Mouse (Mus musculus) right cerebral cortex, postnatal 10 days (tissue): ENCODE results near the gene Grip2.

ENCODE experiments used
- DNase-seq, 2 experiments: peaks; one replicate each; pipeline ENCODE4 v3.0.0; 2021; ENCODE audit warnings: low spot score in 2 of 2

The Grip2 gene

DNA sequence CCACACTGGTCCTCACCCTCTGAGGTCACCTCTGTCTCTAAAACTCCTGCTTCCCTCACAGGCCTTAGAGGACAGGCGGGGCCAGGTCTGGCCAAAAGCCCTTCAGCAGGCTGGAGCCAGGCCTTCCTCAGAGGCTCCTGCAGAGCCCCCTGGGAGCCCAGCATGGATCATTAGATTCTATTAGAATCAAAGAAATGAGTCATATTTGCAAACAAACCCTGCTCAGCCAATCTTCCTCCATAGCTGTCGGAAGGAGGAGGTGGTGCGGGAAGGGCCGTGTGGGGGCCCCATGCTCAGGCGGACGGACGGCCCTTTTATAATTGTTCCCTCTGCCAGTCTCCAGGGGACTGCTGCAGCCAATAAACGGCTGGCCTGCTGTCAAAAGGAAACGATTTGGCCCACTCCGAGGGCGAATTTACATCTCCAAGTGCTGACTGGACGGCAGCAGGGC lies 97.3 kb downstream of the Grip2 start:
- peak; percentile 83 to 84 for DNase-seq

DNA sequence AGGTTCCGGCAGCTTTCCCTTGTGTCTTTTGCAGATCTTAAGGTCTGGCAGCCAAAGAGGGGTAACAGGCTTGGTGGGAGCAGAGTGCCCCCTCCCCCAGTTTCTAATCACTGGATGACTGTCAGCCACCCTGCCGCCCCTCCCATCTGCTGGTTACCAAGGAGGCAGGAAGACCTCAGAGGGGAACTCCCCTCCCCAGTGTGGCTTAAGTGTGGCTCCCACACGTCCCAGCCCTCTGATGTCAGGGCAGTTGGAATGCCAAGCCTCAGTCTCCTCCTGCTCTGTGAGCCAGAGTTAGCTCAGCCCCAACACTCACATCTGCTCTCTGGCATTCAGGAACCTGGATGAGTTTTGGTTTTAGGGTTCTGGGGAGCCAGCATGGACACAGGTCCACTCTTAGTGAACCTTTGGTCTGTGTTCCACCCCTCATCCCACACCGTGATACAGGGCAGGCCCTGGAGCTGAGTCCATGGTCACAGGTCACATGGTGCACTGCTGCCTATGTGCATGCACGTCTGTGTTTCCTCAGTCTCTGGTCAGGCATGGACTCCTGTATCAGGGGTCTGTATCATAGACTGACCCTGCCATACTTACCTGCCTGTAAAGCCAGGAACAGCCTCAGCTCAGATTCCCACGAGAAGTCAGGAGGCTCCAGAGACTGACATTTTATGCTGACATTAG lies 98.0 kb downstream of the Grip2 start:
- no peak for DNase-seq

- no peak for DNase-seq
Observed at GRCm38 (mm10) chr6:91727361-91727760, 99.7 kb downstream of the Grip2 start.

- DNase-seq = no peak
Observed at GRCm38 (mm10) chr6:91721215-91721701, 105.8 kb downstream of the Grip2 start.

DNA sequence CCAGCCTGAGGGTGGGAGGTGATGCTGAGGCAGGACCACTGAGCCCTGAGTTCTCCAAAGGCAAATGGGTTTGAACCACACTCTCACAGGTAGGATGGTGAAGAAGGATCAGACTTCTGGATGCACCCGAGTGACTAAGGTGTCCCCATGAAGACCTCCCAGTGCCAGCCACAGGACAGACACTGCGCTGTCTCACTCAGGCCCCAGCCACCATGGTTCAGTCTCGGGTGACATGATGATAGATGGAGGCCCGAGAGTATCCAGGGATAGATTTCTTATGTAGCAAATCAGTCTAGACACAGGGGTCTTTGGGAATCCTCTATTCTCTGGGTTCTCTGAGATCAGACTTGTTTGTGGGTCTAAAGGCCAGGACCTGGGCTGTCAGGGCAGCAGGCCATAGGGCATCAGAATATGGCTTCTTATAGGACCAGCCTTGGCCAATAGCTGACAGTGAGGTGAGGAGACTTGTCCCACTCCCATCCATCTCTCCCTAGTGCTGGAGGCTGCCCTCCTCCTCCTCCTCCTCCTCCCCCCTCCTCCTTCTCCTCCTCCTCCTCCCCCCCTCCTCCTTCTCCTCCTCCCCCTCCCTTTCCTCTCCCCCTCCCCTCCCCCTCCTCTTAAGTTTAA lies 106.3 kb downstream of the Grip2 start:
- no peak for DNase-seq

DNA sequence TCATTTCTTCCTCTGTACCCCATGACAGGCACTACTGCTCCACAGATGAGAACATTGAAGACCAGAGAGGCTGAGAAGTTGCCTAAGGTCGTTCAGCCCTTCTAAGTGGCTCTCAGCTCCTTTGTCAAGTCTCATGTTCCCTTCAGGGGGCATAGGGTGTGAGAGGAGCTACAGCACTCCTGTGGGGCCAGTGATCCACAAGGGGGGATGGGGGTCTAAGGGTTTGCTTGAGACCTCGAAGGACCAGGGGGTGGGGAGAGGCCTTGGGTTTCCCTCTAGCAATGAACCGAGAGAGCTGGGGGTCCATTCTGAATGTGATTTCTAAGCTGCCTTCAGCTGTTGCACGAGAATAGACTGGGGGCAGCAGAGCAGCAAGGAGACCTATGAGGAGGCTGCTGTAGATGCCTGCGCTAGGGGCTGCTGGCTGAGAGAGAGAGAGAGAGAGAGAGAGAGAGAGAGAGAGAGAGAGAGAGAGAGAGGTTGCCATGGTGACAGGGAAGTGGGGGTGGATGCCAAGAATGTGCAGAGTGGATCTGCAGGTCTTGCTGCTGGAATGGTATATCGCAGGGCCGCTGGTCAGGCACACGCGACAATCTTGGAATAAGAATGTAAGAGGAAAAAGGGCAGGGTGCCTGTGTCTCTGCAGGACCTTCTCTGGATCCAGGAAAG lies 107.1 kb downstream of the Grip2 start:
- peak; percentile 83 to 86 for DNase-seq

GRCm38 (mm10) chr6:91719042-91719747 lies 107.9 kb downstream of the Grip2 start:
- DNase-seq = peak; percentile 82 to 88

DNA sequence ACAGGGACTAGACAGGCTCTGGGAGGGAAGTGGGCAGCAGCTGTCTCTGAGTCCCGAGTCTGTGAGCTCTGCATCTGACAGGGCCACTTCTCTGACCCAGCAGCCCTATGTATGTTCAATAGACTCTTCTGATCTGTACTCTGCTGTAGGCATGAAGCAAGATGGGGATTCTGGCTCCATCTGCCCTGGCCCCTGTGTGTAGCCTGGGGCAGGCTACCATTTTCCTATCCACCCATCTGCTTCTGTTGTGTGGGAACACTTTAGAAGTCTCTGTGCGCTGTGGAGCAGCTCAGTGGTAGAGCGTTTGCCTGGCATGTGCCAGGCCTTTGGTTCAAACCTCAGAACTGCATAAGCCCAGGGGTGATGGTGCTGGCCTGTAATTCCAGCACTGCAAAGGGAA lies 108.4 kb downstream of the Grip2 start:
- no peak for DNase-seq

GRCm38 (mm10) chr6:91718067-91718466 lies 109.0 kb downstream of the Grip2 start:
- DNase-seq = no peak

GRCm38 (mm10) chr6:91715988-91716810 lies 110.9 kb downstream of the Grip2 start:
- DNase-seq = no peak

DNA sequence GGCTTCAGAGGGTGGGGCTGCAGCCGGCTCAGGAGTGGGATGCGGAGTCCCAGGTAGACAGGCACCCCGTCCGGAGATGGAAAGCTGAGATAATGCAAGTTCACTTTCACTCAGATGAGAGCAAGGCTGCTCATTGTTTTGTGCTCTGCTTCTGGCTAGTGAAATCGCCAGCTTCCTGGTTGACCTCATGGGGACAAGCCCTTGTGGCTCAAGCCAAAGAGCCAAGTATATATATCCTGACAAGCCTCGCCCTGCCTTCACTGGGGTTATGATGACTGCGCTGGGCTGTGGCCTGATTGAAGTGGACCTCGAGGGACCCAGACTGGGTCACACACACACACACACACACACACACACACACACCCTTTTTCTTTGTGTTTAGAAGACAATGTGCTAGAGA lies 112.0 kb downstream of the Grip2 start:
- no peak for DNase-seq

DNA sequence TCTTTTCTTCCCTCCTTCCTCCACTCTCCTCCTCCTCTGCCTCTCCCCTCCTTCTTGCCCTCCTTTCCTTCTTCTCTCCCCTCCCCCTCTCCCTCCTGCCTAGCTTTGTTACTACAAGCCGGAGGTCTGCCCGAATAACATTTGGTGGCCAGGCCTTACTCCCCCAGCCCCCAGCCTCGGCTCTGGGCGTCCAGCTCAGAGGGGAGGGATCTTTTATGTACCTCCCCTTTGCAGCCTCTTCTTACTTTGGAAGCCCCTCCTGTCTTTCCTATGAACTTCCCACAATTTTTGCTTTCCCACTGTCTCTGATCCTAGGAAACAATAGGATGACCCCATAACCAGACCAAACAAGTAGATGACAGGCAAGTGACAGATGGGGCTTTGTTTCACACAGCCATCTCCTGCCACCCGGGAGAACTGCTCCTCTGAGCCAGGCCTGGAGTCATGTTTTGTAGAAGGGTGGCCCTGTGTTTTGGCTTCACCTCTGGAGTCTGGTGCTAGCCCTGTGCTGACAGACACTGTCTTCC lies 113.6 kb downstream of the Grip2 start:
- no peak for DNase-seq

DNA sequence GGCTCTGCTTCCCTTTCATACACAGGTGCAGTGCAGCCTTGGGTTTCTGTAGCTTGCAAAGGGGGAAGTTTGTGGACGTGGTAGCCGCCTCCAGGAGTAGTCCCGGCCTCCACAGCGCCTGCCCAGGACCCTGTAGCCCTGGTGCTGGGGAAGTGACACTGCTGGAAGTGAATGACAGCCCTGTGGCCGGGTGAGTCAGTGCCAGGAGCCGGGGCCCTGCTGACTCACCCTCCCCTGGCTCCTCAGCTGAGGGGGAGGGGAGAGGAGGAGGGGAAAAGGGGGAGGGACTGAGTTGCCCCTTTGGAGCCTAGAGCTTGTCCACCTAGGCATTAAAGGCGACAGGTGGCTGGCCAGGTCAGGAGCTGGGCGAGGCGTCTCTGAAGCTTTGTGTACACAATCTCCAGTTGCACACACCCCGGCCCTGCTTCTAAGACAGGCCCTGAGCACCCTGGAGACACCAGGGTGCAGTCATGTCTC lies 114.2 kb downstream of the Grip2 start:
- peak; percentile 62 to 68 for DNase-seq

- no peak for DNase-seq
Observed at GRCm38 (mm10) chr6:91712097-91712854, 114.8 kb downstream of the Grip2 start.
